Mouse (Mus musculus): Measurements from ENCODE around the gene Cpvl. TPM values are rescaled to one million over a fixed set of nuclear protein-coding genes. Genes with fewer than 3 reads are reported as not detected.

Gene Cpvl
- polyA plus RNA-seq, 1 experiment, result 0.19 TPM

DNA sequence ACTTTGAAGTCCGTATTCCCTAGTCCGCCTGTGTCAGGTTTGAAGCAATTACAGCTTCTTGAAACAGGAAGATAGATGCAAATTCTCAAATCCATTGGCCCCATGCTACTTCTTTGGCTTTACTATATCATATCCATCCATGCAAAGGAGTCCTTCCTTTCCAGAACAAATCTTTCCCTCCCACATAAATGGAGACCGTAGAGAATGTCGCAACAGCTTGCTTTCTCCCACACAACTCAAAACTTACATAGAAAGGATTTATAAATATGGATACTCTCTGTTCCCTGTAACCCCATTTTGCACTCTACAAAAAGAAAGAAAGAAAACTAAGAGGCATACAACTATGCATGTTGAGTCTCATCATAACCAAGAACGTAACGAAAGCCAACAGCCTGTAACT lies 81.3 kb downstream of the Cpvl start:
- no peak overlapping the region for H3K27ac ChIP-seq (ENCODE audit: insufficient read depth, low read depth, low read length)
- 92% methylated on average over 6 of the region's 6 CpGs for WGBS

DNA sequence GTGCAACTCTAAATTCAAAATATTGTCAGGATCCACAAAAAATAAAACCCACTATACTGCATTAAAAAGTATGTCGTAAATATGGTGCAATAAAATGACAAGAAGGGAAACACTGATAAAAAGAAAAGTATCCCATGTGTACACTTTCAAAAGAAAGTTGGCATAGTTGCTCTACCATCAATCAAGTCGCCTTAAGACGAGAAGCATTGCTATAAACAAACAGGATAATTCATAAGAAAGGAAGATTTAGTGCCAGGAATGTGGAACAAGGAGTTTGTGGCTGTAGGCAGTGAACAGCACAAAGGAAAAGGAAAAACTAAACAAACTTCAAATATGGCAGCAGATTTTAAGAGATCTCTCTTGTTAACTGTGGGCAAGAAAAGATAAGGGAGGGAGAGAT lies 84.7 kb downstream of the Cpvl start:
- Histone ChIP-seq H3K36me3 (ENCODE audit: control insufficient read depth, insufficient read depth, low read length) (no peaks in the 10 kb centered on the region), H3K27ac (ENCODE audit: insufficient read depth, low read depth, low read length) (no peak overlapping the region), H3K4me1 (ENCODE audit: control insufficient read depth, insufficient read depth, low read length) (no peaks in the 10 kb centered on the region), H3K27me3 (replicated peaks; ENCODE audit: control insufficient read depth, insufficient read depth, low read length) (no peaks in the 10 kb centered on the region), H3K4me3 (ENCODE audit: insufficient read depth, low read depth, low read length) (no peak overlapping the region)
- no peak for TF ChIP-seq POLR2A (IDR thresholded peaks at IDR 0.05; ENCODE audit: low read depth, low read length)
- no peak for TF ChIP-seq CTCF (conservative IDR thresholded peaks at IDR 0.05; ENCODE audit: insufficient read depth, insufficient read length, low read depth, low read length)
- no peak for DNase-seq
- 60% methylated on average over 3 of the region's 3 CpGs for WGBS

More for the DNA sequence above, 81.3 kb downstream of the Cpvl start:
- H3K4me3 ChIP-seq (ENCODE audit: insufficient read depth, low read depth, low read length), result no peak overlapping the region
- no peak for DNase-seq
- TF ChIP-seq POLR2A (IDR thresholded peaks at IDR 0.05; ENCODE audit: low read depth, low read length) (no peak), CTCF (conservative IDR thresholded peaks at IDR 0.05; ENCODE audit: insufficient read depth, insufficient read length, low read depth, low read length) (no peak)
- no peaks in the 10 kb centered on the region for H3K27me3 ChIP-seq (replicated peaks; ENCODE audit: control insufficient read depth, insufficient read depth, low read length)
- H3K36me3 ChIP-seq (ENCODE audit: control insufficient read depth, insufficient read depth, low read length), result no peaks in the 10 kb centered on the region
- no peaks in the 10 kb centered on the region for H3K4me1 ChIP-seq (ENCODE audit: control insufficient read depth, insufficient read depth, low read length)

DNA sequence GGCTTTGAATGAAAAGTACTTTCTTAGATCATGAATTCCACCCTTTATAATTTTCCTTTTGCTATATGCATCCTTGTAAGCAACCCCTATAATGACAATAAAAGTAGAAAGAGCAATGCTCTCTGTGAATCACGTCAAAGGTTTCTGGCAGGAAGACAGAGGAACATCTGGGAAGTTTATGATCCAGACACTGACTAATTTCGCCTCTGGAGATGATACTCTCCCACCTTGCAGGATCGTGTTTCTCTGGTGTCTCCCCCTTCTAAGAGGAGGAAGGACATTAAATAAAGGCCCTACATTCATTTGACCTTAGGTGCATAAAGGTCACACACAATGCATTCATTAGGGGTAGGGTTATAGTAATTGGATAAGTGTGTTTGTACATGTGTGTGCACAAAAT lies 87.4 kb downstream of the Cpvl start:
- WGBS, result 62% methylated on average over 3 of the region's 3 CpGs
- H3K27ac ChIP-seq (ENCODE audit: insufficient read depth, low read depth, low read length), result no peak overlapping the region
- TF ChIP-seq POLR2A (IDR thresholded peaks at IDR 0.05; ENCODE audit: low read depth, low read length) (no peak), CTCF (conservative IDR thresholded peaks at IDR 0.05; ENCODE audit: insufficient read depth, insufficient read length, low read depth, low read length) (no peak)
- no peaks in the 10 kb centered on the region for H3K27me3 ChIP-seq (replicated peaks; ENCODE audit: control insufficient read depth, insufficient read depth, low read length)
- no peak for DNase-seq
- H3K4me3 ChIP-seq (ENCODE audit: insufficient read depth, low read depth, low read length), result no peak overlapping the region
- no peaks in the 10 kb centered on the region for H3K4me1 ChIP-seq (ENCODE audit: control insufficient read depth, insufficient read depth, low read length)
- no peaks in the 10 kb centered on the region for H3K36me3 ChIP-seq (ENCODE audit: control insufficient read depth, insufficient read depth, low read length)

GRCm38 (mm10) chr6:53884931-53885330 lies 93.5 kb downstream of the Cpvl start:
- 65% methylated on average over 4 of the region's 4 CpGs for WGBS
- H3K27ac ChIP-seq (ENCODE audit: insufficient read depth, low read depth, low read length), result peak overlapping the region; percentile 62; the same call in 1 of the 2 replicates

GRCm38 (mm10) chr6:53884496-53884895 lies 94.0 kb downstream of the Cpvl start:
- Histone ChIP-seq H3K27me3 (replicated peaks; ENCODE audit: control insufficient read depth, insufficient read depth, low read length) (no peaks in the 10 kb centered on the region), H3K27ac (ENCODE audit: insufficient read depth, low read depth, low read length) (no peak overlapping the region), H3K4me1 (ENCODE audit: control insufficient read depth, insufficient read depth, low read length) (peaks cover 5% of the 10 kb centered on the region; the same call in 1 of the 2 replicates), H3K36me3 (ENCODE audit: control insufficient read depth, insufficient read depth, low read length) (no peaks in the 10 kb centered on the region), H3K4me3 (ENCODE audit: insufficient read depth, low read depth, low read length) (no peak overlapping the region)
- TF ChIP-seq CTCF (conservative IDR thresholded peaks at IDR 0.05; ENCODE audit: insufficient read depth, insufficient read length, low read depth, low read length) (no peak), POLR2A (IDR thresholded peaks at IDR 0.05; ENCODE audit: low read depth, low read length) (no peak)
- 75% methylated on average over 8 of the region's 8 CpGs for WGBS
- DNase-seq, result peak; percentile 69

More at GRCm38 (mm10) chr6:53884931-53885330, 93.5 kb downstream of the Cpvl start:
- Histone ChIP-seq H3K36me3 (ENCODE audit: control insufficient read depth, insufficient read depth, low read length) (no peaks in the 10 kb centered on the region), H3K4me3 (ENCODE audit: insufficient read depth, low read depth, low read length) (no peak overlapping the region), H3K27me3 (replicated peaks; ENCODE audit: control insufficient read depth, insufficient read depth, low read length) (no peaks in the 10 kb centered on the region), H3K4me1 (ENCODE audit: control insufficient read depth, insufficient read depth, low read length) (peaks cover 5% of the 10 kb centered on the region; the same call in 1 of the 2 replicates)
- DNase-seq, result no peak
- TF ChIP-seq POLR2A (IDR thresholded peaks at IDR 0.05; ENCODE audit: low read depth, low read length) (no peak), CTCF (conservative IDR thresholded peaks at IDR 0.05; ENCODE audit: insufficient read depth, insufficient read length, low read depth, low read length) (no peak)

DNA sequence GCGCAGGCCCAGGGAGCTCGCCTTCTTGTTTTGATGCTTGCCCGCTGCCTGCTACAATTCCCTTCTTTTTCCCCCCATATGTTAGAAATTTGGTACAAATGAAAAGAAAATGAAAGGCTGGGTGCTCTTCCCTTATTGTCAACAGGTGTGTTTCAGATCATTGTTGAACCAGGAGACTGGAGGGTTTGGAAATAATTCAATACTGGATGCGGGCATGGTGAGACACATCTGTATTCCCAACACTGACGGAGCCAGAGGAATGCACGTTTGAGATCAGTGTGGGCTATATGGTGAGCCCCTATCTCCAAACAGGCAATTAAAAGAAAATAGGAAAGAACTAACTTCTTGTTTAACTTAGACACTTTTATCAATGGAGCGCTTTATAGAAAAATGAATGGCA lies 95.1 kb downstream of the Cpvl start:
- H3K27me3 ChIP-seq (replicated peaks; ENCODE audit: control insufficient read depth, insufficient read depth, low read length), result no peaks in the 10 kb centered on the region
- H3K4me1 ChIP-seq (ENCODE audit: control insufficient read depth, insufficient read depth, low read length), result peaks cover 5% of the 10 kb centered on the region; the same call in 1 of the 2 replicates
- 89% methylated on average over 7 of the region's 7 CpGs for WGBS
- H3K4me3 ChIP-seq (ENCODE audit: insufficient read depth, low read depth, low read length), result no peak overlapping the region
- no peak for TF ChIP-seq POLR2A (IDR thresholded peaks at IDR 0.05; ENCODE audit: low read depth, low read length)
- no peak for TF ChIP-seq CTCF (conservative IDR thresholded peaks at IDR 0.05; ENCODE audit: insufficient read depth, insufficient read length, low read depth, low read length)
- H3K27ac ChIP-seq (ENCODE audit: insufficient read depth, low read depth, low read length), result no peak overlapping the region
- DNase-seq, result no peak
- H3K36me3 ChIP-seq (ENCODE audit: control insufficient read depth, insufficient read depth, low read length), result no peaks in the 10 kb centered on the region

GRCm38 (mm10) chr6:53881623-53882022 lies 96.8 kb downstream of the Cpvl start:
- Histone ChIP-seq H3K36me3 (ENCODE audit: control insufficient read depth, insufficient read depth, low read length) (no peaks in the 10 kb centered on the region), H3K27ac (ENCODE audit: insufficient read depth, low read depth, low read length) (peak overlapping the region; percentile 66; the same call in 1 of the 2 replicates), H3K4me1 (ENCODE audit: control insufficient read depth, insufficient read depth, low read length) (peaks cover 5% of the 10 kb centered on the region; the same call in 1 of the 2 replicates), H3K27me3 (replicated peaks; ENCODE audit: control insufficient read depth, insufficient read depth, low read length) (no peaks in the 10 kb centered on the region), H3K4me3 (ENCODE audit: insufficient read depth, low read depth, low read length) (no peak overlapping the region)
- DNase-seq, result no peak
- 30% methylated on average over 10 of the region's 10 CpGs for WGBS
- TF ChIP-seq CTCF (conservative IDR thresholded peaks at IDR 0.05; ENCODE audit: insufficient read depth, insufficient read length, low read depth, low read length) (no peak), POLR2A (IDR thresholded peaks at IDR 0.05; ENCODE audit: low read depth, low read length) (no peak)
